Mouse (Mus musculus) induced T-regulatory cell, adult 2 months (primary cell): Measurements from ENCODE around the gene Mapk14.

Experiments used
- DNase-seq: peaks from one replicate; pipeline ENCODE4 v3.0.0-alpha.2; 2012; ENCODE audit warnings: low read depth

Gene Mapk14

DNA sequence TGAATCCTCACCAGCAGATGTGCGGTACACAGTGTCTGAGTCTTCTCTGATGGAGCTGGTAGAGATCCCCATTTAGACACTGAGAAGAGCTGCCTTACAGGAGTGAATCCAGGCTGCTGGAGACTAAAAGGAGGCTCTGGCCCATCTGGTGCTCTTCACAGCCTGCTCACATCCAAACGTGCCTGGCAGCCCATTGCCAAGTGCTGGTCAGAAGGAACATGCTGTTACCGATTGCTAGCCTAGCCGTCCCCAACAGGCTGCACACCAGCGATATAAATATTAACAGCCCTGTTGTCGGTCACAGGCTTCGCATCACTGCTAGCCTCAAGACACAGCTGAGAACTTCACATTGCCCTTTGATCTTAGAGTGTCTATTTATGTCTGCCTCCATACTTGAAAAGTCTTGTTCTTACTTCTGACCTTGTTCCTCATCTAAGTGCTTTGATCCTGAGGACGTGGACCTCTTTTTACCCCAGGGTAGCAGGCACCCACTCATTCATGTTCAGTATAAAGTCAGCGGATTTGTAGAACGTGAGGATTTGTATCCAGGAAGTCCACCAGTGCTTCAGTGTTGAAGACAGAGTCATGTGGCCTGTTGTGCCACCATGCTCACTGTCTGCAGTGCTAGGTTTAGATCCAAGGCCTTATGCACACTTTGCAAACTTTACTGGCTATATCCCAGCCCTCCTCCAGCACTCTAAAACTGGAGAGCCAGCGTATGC, 52.2 kb downstream of the Mapk14 start:
- no peak for DNase-seq

DNA sequence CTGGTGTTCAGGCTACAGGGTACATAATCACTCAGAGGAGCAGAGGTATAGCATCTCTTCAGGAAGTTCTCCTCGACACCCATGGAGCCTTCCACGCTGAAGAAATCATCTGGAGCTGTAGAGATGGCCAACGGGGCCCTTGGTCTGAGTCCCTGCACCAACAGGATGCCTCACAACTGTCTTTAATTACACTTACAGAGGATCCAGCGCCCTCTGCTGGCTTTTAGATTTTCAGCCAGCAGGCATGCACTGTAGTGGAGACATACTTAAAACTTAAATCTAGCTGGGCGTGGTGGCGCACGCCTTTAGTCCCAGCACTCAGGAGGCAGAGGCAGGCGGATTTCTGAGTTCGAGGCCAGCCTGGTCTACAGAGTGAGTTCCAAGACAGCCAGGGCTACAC, 52.8 kb downstream of the Mapk14 start:
- peak; percentile 58 for DNase-seq

DNA sequence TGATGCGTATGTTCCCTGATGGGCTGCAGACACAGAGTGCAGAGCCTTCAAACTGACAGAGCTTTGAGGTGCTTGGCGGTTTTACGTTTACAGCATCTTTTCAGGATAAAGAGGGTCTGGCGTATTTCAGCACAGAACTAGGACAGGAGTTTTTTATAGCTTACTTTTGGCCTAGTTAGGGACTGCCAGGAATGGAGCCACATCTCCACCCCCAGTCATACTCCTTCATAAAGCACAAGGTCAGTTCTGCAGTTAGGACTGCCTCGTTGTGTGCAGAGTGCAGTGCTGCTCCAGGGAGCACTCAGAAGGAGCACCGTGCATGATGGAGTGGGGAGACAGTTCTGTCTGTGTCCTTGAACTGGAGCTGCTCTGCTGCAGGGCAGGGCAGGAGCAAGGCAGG, 54.6 kb downstream of the Mapk14 start:
- DNase-seq, result no peak

DNA sequence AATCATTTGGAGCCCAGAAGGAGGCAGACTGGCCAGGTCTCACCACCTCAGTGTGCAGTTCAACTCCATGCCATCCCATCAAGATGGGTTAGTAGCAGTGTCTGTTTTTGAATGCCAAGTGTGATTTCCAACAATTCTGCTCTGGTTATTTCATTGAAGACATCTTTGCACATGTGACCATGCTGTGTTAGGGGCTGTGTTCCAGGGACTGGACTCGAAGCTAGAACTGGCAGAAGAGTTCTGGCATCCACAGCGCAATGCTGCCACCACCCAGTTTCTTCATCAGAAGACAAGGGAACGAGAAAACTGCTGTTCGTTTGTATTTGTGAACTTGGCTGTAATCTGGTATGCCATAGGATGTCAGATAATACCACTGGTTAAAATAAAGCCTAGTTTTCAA, 56.9 kb downstream of the Mapk14 start:
- no peak for DNase-seq

DNA sequence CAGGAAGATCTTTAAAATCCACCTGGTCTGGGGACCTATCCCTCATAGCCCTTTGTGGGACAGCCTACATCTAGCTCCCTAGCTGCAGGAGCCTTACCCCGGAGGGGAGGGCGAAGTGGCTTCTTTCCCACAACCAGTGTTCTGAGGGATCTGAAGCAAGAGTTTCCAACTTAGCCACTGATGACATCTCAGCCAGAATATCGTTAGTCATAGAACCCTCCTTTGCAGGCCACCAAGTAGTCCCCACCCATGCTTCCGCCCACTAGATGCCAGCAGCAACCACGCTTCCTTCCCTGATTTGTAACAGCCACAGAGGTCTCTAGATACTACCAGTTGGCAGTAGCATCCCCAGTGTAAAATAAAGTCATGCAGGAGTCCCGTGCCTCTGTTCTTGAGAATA, 59.5 kb downstream of the Mapk14 start:
- peak; percentile 44 for DNase-seq

DNA sequence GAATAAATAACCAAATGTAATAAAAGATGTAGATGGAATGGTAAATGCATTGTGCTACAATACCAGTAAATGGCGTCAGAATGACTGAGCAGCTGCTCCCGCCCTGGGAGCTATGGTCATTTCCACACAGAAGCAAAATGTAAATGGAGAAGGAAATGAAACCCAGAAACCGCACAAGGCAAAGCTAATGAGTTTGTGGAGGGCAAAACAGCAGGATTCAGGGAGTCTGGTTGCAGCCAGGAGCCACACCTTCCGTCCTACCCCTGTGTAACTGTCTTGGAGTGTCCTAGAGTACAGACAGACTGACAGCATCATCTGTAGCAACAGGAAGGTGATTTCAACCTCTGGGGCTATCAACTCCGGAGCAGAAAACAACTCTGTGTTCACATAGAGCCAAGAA, 65.3 kb downstream of the Mapk14 start:
- no peak for DNase-seq

DNA sequence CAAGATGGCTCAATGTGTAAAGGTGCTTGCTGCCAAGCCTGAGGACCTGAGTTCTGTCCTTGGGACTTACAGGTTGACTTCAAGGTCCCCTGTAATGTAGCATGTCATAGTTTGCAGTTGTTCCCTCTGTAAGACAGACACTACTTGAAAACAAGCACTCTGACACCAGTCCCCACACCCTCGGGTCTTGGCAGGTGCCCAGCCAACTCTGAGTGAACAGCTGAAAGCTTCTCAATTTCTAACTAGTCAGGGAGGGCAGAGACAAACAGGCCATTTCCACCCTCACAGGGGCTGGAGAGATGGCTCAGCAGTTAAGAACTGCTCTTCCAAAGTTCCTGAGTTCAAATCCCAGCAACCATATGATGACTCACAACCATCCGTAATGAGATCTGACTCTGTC, 66.3 kb downstream of the Mapk14 start:
- no peak for DNase-seq

DNA sequence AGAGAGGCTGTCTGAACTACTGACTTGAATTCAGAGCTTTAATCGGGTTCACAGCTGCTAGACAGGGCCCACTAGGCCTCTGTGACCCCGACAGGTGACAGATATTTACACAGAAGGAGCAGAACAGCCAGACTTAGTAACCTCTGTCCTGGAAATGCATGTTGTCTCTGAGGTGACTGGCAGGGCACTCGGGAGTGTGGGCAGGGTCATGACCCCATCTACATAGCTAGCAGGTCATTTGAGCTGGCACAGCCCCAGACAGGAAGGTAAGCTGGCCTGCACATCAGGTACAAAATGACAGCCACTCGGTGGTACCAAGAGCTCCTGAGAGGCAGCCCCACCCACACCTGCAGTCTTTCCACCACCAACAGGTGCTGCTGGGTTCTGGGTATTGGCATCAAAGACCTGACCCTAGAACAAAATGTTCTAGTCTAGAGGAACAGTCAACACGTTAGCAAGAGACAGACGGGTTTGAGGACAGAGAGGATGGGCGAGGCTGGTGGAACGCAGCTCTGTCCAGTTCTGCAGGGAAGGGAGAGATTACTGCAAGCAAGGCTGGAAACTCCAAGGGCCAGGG, 69.7 kb downstream of the Mapk14 start:
- DNase-seq, result no peak

DNA sequence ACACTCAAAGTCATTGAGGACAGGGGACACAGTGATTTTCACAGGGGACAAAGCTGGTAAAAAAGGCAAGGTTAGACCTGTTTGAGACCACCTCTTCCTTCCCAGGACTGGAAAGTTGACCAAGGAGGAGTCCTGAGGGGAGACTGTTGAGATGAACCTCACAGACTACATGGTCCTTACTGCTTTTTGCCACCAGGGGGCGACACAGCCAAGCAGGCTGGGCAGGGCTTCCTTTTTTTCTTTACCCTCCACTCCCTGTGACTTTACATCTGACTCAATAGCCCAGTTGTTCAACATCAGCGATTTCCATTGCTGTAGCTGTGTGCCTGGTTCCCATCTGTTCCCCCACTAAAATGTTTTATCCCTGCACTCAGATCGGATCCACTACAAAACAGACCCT, 70.7 kb downstream of the Mapk14 start:
- DNase-seq, result peak; percentile 78

DNA sequence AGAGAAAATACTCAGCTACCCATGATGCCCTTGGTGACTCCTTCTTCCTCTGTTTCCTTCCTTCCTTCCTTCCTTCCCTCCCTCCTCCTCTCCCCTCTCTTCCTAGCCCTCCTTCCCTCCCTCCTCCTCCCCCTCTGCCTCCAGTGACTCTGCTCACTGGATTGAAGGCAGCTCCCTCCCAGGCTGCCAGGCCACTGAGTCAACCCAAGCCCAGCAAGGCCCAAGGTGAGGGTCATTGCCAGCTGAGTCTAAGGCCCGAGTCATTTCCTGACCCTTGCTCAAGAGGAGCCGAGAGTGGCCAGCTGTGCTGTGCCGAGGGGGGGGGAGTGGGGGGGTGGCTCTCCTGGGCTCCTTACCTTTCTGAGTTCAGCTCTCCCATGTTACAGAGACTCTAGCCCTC, 75.1 kb downstream of the Mapk14 start:
- no peak for DNase-seq

DNA sequence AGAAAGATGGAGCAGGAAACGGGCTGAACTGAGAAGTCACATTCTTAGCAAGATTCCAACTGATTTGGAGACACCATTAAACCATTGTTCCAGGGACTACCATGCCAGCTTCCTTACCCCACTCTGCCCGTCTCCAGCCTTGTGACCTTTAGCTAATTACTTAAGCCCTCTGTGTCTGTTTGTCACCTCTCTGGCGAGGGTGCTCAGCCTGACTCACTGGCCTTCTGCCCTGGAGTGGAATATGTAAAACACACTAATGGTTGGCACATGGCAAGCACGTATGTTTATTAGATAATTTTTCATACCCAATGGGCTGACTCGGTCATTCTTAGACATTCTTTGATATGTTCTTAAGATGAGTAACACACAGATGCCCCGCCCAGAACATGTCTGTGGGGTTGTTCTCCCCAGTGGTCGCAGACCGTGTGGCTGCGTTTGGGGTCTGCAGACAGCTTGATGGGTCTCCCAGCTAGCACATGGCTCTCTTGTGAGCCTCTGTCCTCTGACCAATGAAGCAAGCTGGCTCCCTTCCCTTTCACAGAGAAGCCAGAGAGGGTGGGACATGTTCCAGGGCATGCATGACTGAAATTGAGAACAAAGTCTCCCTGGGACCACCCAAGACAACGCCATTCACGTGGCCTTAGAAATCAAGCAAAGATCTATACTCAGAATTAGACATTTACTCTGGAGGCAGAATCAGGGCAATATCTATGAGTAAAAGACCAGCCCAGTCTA, 75.8 kb downstream of the Mapk14 start:
- DNase-seq, result no peak

DNA sequence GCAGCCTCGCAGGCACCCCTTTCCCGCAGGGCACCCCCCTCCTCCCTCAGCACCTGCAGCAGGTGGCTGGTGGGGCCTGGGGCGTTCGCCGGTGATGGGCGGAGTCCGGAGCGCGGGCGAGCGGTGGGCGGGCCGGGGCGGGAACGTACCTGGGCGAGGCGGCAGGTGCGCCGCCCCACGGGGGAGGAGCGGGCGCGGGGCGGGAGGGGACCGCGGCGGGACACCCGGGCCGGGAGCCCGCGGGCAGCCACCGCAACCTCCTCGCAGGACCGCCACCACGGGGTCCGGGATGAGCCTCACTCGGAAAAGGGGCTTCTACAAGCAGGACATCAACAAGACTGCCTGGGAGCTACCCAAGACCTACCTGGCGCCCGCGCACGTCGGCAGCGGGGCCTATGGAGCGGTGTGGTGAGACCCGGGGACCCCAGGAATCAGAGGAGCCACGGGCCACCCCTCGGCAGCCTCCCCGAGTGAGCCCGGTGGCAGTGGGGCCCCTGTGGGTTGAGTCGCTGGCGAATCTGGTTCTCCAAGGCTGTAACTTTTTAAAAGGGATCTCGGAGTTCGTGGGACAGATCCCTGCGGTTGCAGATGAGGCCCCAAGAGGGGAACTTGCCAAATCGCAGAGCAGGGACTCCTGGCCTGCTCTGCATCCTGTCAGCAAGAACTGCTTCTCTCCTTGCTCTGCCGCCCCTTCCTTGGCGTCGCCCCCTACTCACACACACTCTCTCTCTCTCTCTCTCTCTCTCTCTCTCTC, 78.2 kb downstream of the Mapk14 start, which contains the start of gene Mapk13:
Gene Mapk13, plus strand, starts transcription at position 177 of the 754 bp plus-strand sequence.
- peak; percentile 36 for DNase-seq

DNA sequence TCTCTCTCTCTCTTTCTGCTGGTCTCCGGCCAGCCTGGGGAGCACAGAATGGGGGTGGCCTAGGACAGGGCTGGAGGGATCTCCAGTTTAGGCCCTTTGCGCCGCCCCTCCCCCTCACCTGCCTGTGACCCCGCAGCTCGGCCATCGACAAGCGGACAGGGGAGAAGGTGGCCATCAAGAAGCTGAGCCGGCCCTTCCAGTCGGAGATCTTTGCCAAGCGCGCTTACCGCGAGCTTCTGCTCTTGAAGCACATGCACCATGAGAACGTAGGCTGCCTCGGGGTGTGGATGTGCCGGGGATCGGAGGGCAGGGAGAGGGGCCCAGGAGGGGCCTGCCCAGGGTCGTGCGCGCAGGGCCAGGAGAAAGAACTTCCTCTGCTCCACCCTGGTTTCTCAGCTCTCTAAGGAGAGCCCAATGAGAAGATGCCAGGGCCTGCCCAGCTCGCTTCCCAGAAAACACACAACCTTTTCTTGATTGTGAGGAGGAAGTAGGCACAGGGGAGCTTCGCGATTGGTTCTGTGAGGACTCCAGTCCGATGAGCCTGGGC, 78.8 kb downstream of the Mapk14 start:
- DNase-seq, result no peak

DNA sequence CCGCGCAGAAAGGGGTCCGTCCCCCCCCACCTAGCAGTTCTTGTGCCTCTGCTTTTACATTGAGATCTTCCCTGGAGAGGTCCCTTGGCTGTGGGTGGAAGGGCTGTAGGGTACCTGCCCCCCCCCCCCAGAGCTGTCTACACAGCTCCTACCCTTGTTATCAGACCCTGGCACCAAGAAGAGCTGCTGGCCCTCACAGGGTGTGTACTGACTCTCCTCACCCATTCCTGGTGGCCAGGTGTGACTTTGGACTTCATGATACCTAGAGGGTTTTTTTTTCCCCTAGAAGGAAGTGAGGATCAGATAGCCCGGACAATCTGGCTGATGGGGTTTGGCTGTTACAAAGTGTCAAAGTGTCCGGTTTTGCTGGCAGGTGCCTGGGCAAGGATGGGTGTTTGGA, 80.2 kb downstream of the Mapk14 start:
- no peak for DNase-seq

DNA sequence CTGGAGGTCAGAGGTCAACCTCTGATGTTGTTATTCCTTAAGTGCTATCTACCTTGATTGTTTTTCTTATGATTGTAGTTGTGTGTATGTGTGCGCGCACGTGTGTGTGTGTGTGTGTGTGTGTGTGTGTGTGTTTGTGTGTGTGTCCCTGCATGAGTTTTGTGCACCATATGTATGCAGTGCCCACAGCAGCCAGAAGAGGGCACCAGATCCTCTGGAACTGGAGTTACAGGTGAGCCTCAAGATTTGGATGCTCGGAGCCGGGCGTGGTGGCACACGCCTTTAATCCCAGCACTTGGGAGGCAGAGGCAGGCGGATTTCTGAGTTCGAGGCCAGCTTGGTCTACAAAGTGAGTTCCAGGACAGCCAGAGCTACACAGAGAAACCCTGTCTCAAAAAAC, 83.2 kb downstream of the Mapk14 start:
- peak; percentile 33 for DNase-seq

DNA sequence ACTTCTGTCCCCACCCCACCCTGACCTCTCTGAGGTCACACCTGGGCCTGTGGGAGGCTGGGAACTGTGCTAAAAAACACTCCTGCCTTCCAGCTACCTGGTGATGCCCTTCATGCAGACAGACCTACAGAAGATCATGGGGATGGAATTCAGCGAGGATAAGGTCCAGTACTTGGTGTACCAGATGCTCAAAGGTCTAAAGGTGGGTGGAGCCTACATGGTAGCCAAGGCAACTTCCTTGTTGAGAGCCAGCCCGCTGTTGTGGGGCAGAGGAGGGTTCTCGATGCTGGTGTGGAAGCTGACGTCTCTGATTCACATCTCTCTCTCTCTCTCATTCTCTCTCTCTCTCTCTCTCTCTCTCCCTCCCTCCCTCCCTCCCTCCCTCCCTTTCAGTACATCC, 84.0 kb downstream of the Mapk14 start:
- no peak for DNase-seq

DNA sequence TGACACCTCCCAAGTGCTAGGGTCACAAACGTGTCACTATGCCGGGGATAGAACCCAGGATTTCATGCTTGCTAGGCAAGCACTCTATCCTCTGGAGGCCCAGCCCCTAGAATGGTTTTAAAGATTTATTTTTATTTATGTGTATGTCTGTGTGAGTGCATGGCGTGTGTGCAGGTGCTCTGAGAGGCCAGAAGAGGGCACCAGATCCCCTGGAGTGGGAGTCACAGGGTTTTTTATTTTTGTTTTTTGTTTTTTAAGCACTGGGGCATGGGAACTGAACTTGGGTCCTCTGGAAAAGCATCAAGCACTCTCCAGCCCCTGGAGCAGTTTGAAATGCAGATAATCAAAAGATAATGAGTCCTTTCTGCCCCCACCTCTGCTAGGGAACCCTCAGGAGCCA, 85.7 kb downstream of the Mapk14 start:
- no peak for DNase-seq

DNA sequence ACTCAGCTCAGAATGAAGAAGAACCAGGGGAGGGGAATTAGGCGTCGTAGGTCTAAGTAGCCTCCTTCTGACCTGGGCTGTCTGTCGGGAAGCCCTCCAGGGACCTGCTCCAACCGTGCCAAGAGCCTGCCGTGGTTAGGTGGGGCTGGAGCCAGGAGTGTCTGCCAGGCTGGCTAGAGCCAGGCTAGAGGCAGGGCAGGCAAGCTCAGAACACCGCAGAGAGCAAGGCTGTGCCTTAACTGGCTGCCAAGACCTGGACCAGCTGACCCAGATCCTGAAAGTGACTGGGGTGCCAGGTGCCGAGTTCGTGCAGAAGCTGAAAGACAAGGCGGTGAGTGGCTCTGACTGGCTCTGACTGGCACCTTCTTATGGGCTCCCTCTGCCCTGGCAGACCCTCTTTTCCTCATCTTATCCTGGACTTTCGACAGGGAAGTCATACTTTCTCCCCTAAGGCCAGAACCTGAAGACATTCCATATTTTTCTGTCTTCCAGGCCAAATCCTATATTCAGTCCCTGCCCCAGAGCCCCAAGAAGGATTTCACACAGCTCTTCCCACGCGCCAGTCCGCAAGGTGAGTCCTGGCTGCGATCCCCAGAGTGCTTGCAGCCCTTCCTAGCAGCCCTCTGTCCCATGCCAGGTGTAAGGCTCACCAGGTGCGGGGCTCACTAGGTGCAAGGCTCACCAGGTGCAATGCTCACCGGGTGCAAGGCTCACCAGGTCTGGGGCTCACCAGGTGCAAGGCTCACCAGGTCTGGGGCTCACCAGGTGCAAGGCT, 86.3 kb downstream of the Mapk14 start:
- DNase-seq, result no peak

DNA sequence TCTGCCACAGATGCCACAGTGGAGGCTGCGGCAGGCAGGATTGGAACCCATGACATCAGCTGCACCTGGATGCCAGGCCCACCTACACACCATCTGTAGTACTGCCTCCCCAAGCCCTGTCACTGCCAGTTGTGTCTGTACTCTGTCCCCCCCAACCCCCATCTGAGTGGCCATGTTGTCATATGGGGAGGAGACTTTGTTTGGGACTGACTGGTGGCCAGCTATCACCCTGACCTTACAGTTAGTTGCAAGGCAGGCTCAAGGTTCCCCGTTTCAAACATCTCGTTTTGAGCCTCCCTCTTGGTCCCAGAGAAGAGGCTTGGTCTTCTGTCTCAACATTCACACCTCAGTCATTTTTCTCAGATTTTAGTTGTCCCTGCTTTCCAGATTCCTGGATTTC, 88.6 kb downstream of the Mapk14 start:
- DNase-seq, result no peak

DNA sequence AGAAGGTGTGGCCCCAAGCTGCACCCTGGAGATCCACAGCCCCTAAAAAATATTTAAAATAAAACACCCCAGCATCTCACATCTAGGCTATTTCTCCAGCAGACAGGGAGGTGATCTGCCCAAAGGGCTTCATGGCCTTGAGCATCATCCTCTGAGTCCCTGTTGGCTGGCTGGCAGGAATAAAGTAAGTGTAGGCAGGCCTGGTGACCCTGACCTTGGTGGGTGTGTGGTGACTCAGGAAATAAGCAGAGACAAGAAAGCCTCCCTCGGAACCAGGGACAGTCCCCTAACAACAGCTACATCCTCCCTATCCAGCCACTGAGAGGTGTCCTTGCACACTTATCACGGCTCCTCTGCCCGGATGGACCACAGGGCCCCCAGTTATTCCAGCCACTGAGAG, 89.7 kb downstream of the Mapk14 start:
- peak; percentile 21 for DNase-seq

DNA sequence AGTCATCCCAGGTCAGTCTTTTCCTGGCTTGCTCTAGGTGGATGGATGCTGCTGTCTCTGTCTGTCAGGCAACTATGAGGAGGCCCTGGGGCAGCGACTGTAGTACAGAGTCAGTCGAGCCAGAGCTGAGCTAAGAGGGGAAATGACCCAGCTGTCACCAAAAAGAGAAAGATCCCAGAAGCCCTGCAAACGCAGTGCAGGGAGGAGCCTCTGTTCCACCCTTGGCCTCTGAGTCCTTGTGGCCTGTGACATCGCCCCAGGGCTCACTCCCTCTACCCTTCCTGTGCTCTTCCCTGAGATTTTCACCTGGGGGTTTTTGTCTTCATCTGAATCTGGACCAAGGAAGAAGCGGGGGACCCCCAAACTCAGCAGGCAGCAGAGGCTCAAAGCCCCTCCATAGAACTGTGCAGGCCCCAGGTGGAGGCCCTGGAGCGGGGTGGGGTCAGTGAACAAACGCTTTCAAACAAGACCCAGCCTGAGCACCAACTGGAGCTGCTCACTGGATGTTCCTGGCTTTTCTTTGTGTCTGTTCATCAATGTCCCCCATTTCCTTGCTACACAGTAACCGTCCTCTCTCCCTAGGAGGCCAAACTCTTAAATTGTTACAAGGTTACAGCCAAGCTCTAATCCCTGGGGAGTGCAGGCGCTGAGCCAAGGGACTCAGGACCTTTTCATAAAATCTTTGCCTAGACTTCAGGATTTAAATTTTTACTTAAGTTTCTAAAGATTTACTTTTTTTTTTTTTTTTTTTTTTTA, 90.3 kb downstream of the Mapk14 start:
- DNase-seq, result no peak
